13 mouse cellular contexts compared by ENCODE assay signal in genomic region chr17:67889481-67890325, GRCm38 (mm10).
A peak's percentile ranks its signal among the peaks of the same experiment; 100 is the strongest.
DNase-seq lines count a peak whose midpoint lies in the region; ATAC-seq lines count a peak whose summit lies in the region.
"Had no signal": no experiment of that assay in that cellular context is flagged by ENCODE, and none has a peak within 500 bp of the region (broad histone marks: within the 10 kb centered on the region; RNA-seq: fewer than 3 reads in every experiment).

No protein-coding gene starts in this region.

- H3K4me1 ChIP-seq in midbrain, embryonic 10.5 days, result peaks cover 12% of the 10 kb centered on the region
- peaks cover 4% of the 10 kb centered on the region; the same call in 1 of the 2 replicates for H3K4me1 ChIP-seq in midbrain, embryonic 13.5 days (replicated peaks)
- H3K4me1 ChIP-seq in heart, embryonic 12.5 days (replicated peaks), result peaks cover 22% of the 10 kb centered on the region
- H3K4me1 ChIP-seq in stomach, embryonic 16.5 days (ENCODE audit: control insufficient read depth, insufficient read depth, low read length), result no peaks in the 10 kb centered on the region
- H3K4me1 ChIP-seq: hindbrain, embryonic 15.5 days had no signal

- no peak overlapping the region for H3K9ac ChIP-seq in midbrain, embryonic 13.5 days (replicated peaks)
- H3K9ac ChIP-seq in heart, embryonic 12.5 days, result no peak overlapping the region
- no peak overlapping the region for H3K9ac ChIP-seq in stomach, embryonic 16.5 days (ENCODE audit: low read length)
- H3K9ac ChIP-seq: hindbrain, embryonic 15.5 days; midbrain, embryonic 12.5 days had no signal

- no peak for ATAC-seq in midbrain, embryonic 13.5 days
- ATAC-seq in heart, embryonic 12.5 days (ENCODE audit: insufficient number of reproducible peaks, low FRiP score), result no peak
- ATAC-seq in stomach, embryonic 16.5 days (ENCODE audit: insufficient read depth, low FRiP score), result no peak

- no peak overlapping the region for H3K4me2 ChIP-seq in midbrain, embryonic 13.5 days (replicated peaks)
- peak overlapping the region; percentile 41 for H3K4me2 ChIP-seq in heart, embryonic 12.5 days
- no peak overlapping the region for H3K4me2 ChIP-seq in stomach, embryonic 16.5 days (ENCODE audit: low read depth, low read length)
- H3K4me2 ChIP-seq: hindbrain, embryonic 15.5 days; midbrain, embryonic 12.5 days had no signal

- H3K9me3 ChIP-seq in midbrain, embryonic 10.5 days (replicated peaks), result no peaks in the 10 kb centered on the region
- no peaks in the 10 kb centered on the region for H3K9me3 ChIP-seq in midbrain, embryonic 13.5 days
- no peaks in the 10 kb centered on the region for H3K9me3 ChIP-seq in heart, embryonic 12.5 days (replicated peaks)
- H3K9me3 ChIP-seq in stomach, embryonic 16.5 days (replicated peaks; ENCODE audit: control insufficient read depth, low read length), result no peaks in the 10 kb centered on the region
- H3K9me3 ChIP-seq: hindbrain, embryonic 15.5 days; midbrain, embryonic 12.5 days had no signal

- H3K4me3 ChIP-seq in midbrain, embryonic 10.5 days, result no peak overlapping the region
- no peak overlapping the region for H3K4me3 ChIP-seq in midbrain, embryonic 13.5 days (replicated peaks)
- H3K4me3 ChIP-seq in heart, embryonic 12.5 days, result no peak overlapping the region
- no peak overlapping the region for H3K4me3 ChIP-seq in stomach, embryonic 16.5 days (replicated peaks; ENCODE audit: low read length)
- H3K4me3 ChIP-seq: erythroblast, embryonic 14.5 days; hindbrain, embryonic 15.5 days; midbrain, embryonic 12.5 days had no signal

- intact Hi-C loops in left cerebral cortex, postnatal 14 days (cut with DNase I), result no loop called here

- 0 out of 2 replicates have a peak overlapping the region, but pooled peaks have one; percentile 18 for H3K27ac ChIP-seq in midbrain, embryonic 10.5 days (replicated peaks)
- H3K27ac ChIP-seq in midbrain, embryonic 13.5 days, result no peak overlapping the region
- no peak overlapping the region for H3K27ac ChIP-seq in heart, embryonic 12.5 days (ENCODE audit: poor library complexity, severe bottlenecking)
- peak overlapping the region; percentile 36 for H3K27ac ChIP-seq in stomach, embryonic 16.5 days (ENCODE audit: low read length)
- H3K27ac ChIP-seq: hindbrain, embryonic 15.5 days; midbrain, embryonic 12.5 days had no signal

- peaks cover under 1% of the 10 kb centered on the region; the same call in 1 of the 2 replicates for H3K36me3 ChIP-seq in midbrain, embryonic 10.5 days
- no peaks in the 10 kb centered on the region for H3K36me3 ChIP-seq in midbrain, embryonic 13.5 days
- peaks cover 8% of the 10 kb centered on the region for H3K36me3 ChIP-seq in heart, embryonic 12.5 days
- 0 out of 2 replicates have a peak, but pooled peaks cover 4% of the 10 kb centered on the region for H3K36me3 ChIP-seq in stomach, embryonic 16.5 days (ENCODE audit: control insufficient read depth, insufficient read depth, low read length)
- H3K36me3 ChIP-seq: hindbrain, embryonic 15.5 days; midbrain, embryonic 12.5 days had no signal

- 71% methylated on average over 20 of the region's 20 CpGs for WGBS in midbrain, embryonic 10.5 days
- WGBS in midbrain, embryonic 13.5 days, result 46% methylated on average over 20 of the region's 20 CpGs
- 44% methylated on average over 20 of the region's 20 CpGs for WGBS in heart, embryonic 12.5 days
- 63% methylated on average over 20 of the region's 20 CpGs for WGBS in stomach, embryonic 16.5 days

- peak; percentile 96 for DNase-seq in heart, adult 11 months
- DNase-seq in heart, postnatal 4 days, result no peak
- DNase-seq in midbrain, embryonic 10.5 days (ENCODE audit: low spot score), result peak; percentile 25
- DNase-seq in left cerebral cortex, postnatal 14 days (ENCODE audit: low spot score in 2 of 2), result no peak
- DNase-seq in urinary bladder, postnatal 4 days (ENCODE audit: low spot score in 2 of 2), result no peak
- DNase-seq: cerebellum, postnatal 14 days; kidney, postnatal 10 days had no signal

- no peaks in the 10 kb centered on the region for H3K27me3 ChIP-seq in midbrain, embryonic 10.5 days (ENCODE audit: low read depth, poor library complexity, severe bottlenecking)
- no peaks in the 10 kb centered on the region for H3K27me3 ChIP-seq in midbrain, embryonic 13.5 days
- no peaks in the 10 kb centered on the region for H3K27me3 ChIP-seq in heart, embryonic 12.5 days (replicated peaks)
- no peaks in the 10 kb centered on the region for H3K27me3 ChIP-seq in stomach, embryonic 16.5 days (ENCODE audit: control insufficient read depth, insufficient read depth, low read length)
- H3K27me3 ChIP-seq: hindbrain, embryonic 15.5 days; midbrain, embryonic 12.5 days had no signal

Comparison
In these comparisons a context has a peak if more than half of its experiments do, and no peak if none do; other contexts are left out.
1. DNase-seq: peak in heart, adult 11 months (single experiment) and midbrain, embryonic 10.5 days (single experiment); none in heart, postnatal 4 days (single experiment), left cerebral cortex, postnatal 14 days (0 of 2) and urinary bladder, postnatal 4 days (0 of 2).
2. H3K27ac ChIP-seq: peak in midbrain, embryonic 10.5 days (single experiment) and stomach, embryonic 16.5 days (single experiment); none in midbrain, embryonic 13.5 days (single experiment) and heart, embryonic 12.5 days (single experiment).